Mouse (Mus musculus) cerebellum, postnatal 14 days (tissue): ENCODE data around the gene Serpinb7.

Experiments used
- DNase-seq, 2 experiments: peaks; one replicate each; pipeline ENCODE4 v3.0.0; 2021; ENCODE audit warnings: mixed read lengths in 2 of 2

Serpinb7 gene

GRCm38 (mm10) chr1:107496789-107497188 is 97.3 kb downstream of the Serpinb7 start:
- no peak for DNase-seq

GRCm38 (mm10) chr1:107502025-107502424 is 102.6 kb downstream of the Serpinb7 start:
- no peak for DNase-seq
